Mouse (Mus musculus) megakaryocyte, embryonic 14.5 days (primary cell): ENCODE results near the gene Adgrg2.

Experiments used
- FLI1 ChIP-seq: IDR thresholded peaks from 2 replicates; pipeline ENCODE4 v1.6.1; 2012; ENCODE audit warnings: low read length, inconsistent platforms, mixed read lengths
- GATA1 ChIP-seq: IDR thresholded peaks from 3 replicates; pipeline ENCODE4 v1.6.1; 2012; ENCODE audit warnings: mixed read lengths, low read length, inconsistent platforms, borderline replicate concordance

DNA sequence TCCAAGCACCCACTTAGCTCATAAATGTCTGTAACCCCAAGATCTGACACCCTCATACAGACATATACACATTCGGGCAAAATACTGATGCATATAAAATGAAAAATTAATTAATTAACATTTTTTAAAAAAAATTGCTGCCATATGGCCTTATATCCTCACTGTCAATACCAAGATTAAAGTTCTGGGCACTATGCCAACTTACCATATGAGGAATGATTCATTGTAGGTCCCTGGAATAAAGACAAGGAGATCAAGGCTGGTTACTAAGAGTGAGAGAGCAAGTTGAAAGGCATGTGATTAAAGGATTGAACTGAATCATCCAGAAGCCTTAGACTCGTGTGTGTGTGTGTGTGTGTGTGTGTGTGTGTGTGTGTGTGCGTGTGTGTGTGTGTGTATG lies 103.8 kb downstream of the Adgrg2 start:
- TF ChIP-seq GATA1 (no peak), FLI1 (no peak)
